Mouse (Mus musculus) midbrain, embryonic 15.5 days (tissue): ENCODE measurements around the gene Tmem30a. TPM values are rescaled to one million over a fixed set of nuclear protein-coding genes. Genes with fewer than 3 reads are reported as not detected.

ENCODE experiments used
- ATAC-seq: fragments of 200-750 bp; cut with Nextera tagmentation; replicated peaks from 2 replicates; pipeline ENCODE4 v1.8.0; 2017; ENCODE audit warnings: moderate TSS enrichment
- H3K27ac ChIP-seq: fragments of 300-500 bp; sonication (generic); 2 replicates; pipeline ENCODE4 v1.5.1; 2015; ENCODE audit warnings: mild to moderate bottlenecking, inconsistent platforms
- H3K27me3 ChIP-seq: fragments of 300-500 bp; sonication (generic); replicated peaks from 2 replicates; pipeline ENCODE4 v1.6.1; 2015; ENCODE audit warnings: inconsistent platforms
- H3K36me3 ChIP-seq: fragments of 300-500 bp; sonication (generic); replicated peaks from 2 replicates; pipeline ENCODE4 v1.6.1; 2015; ENCODE audit warnings: inconsistent platforms
- H3K4me1 ChIP-seq: fragments of 300-500 bp; sonication (generic); 2 replicates; pipeline ENCODE4 v1.6.1; 2015; ENCODE audit warnings: inconsistent platforms
- H3K4me2 ChIP-seq: fragments of 300-500 bp; sonication (generic); 2 replicates; pipeline ENCODE4 v1.6.1; 2015; ENCODE audit warnings: inconsistent platforms, mild to moderate bottlenecking, moderate library complexity
- H3K4me3 ChIP-seq: fragments of 300-500 bp; sonication (generic); 2 replicates; pipeline ENCODE4 v1.5.1; 2015; ENCODE audit warnings: mild to moderate bottlenecking, inconsistent platforms
- H3K9ac ChIP-seq: fragments of 300-500 bp; sonication (generic); 2 replicates; pipeline ENCODE4 v1.6.1; 2015; ENCODE audit warnings: mild to moderate bottlenecking, inconsistent platforms
- H3K9me3 ChIP-seq: fragments of 300-500 bp; sonication (generic); 2 replicates; pipeline ENCODE4 v1.6.1; 2016; ENCODE audit warnings: inconsistent platforms
- WGBS: fragments of 180-500 bp; shearing (Covaris S2); methylation state at CpG from one replicate; pipeline ENCODE4 v1.1.7; 2015; ENCODE audit warnings: mixed read lengths; 5-methylcytosine and 5-hydroxymethylcytosine counted together
- polyA plus RNA-seq: library from polyadenylated mRNA; unstranded; fragments of >200 nt; fragmentation: Nextera tagmentation; extraction: Ambion mirVana; gene quantifications from 2 replicates; pipeline ENCODE4 v1.2.1, GENCODE M21; 2015

The Tmem30a gene
- polyA plus RNA-seq, 1 experiment from 2014 or later: 114 TPM

GRCm38 (mm10) chr9:79723090-79723489 lies 70.2 kb downstream of the Tmem30a start:
- H3K9ac ChIP-seq: no peak overlapping the region
- no peak overlapping the region for H3K4me2 ChIP-seq
- ATAC-seq: no peak
- H3K4me1 ChIP-seq: peaks cover 24% of the 10 kb centered on the region
- peaks cover 22% of the 10 kb centered on the region for H3K27me3 ChIP-seq
- H3K27ac ChIP-seq: no peak overlapping the region
- 35% methylated on average over 5 of the region's 5 CpGs for whole genome bisulfite sequencing
- H3K36me3 ChIP-seq: no peaks in the 10 kb centered on the region
- H3K4me3 ChIP-seq: no peak overlapping the region
- H3K9me3 ChIP-seq: no peaks in the 10 kb centered on the region

- H3K27me3 ChIP-seq: peaks cover 31% of the 10 kb centered on the region
- H3K9me3 ChIP-seq: no peaks in the 10 kb centered on the region
- no peaks in the 10 kb centered on the region for H3K36me3 ChIP-seq
- no peak overlapping the region for H3K9ac ChIP-seq
- peak; percentile 37 for ATAC-seq
- H3K27ac ChIP-seq: no peak overlapping the region
- WGBS: 9% methylated on average over 9 of the region's 9 CpGs
- H3K4me1 ChIP-seq: peaks cover 41% of the 10 kb centered on the region
- H3K4me3 ChIP-seq: peak overlapping the region; percentile 9; the same call in 1 of the 2 replicates
- peak overlapping the region; percentile 41 for H3K4me2 ChIP-seq
These were observed 72.3 kb downstream of the Tmem30a start for GRCm38 (mm10) chr9:79721056-79721455.

GRCm38 (mm10) chr9:79720143-79720542 lies 73.2 kb downstream of the Tmem30a start:
- no peak for ATAC-seq
- Histone ChIP-seq H3K27me3 (peaks cover 31% of the 10 kb centered on the region), H3K27ac (no peak overlapping the region), H3K36me3 (no peaks in the 10 kb centered on the region), H3K9me3 (no peaks in the 10 kb centered on the region), H3K4me1 (peaks cover 44% of the 10 kb centered on the region), H3K9ac (no peak overlapping the region), H3K4me2 (peak overlapping the region; percentile 95; the same call in 1 of the 2 replicates), H3K4me3 (peak overlapping the region; percentile 54; the same call in 1 of the 2 replicates)
- WGBS: 28% methylated on average over 9 of the region's 9 CpGs

GRCm38 (mm10) chr9:79719451-79719850 lies 73.9 kb downstream of the Tmem30a start:
- no peaks in the 10 kb centered on the region for H3K9me3 ChIP-seq
- H3K27me3 ChIP-seq: peaks cover 31% of the 10 kb centered on the region
- WGBS: 2% methylated on average over 28 of the region's 28 CpGs
- peak overlapping the region; percentile 54 for H3K4me3 ChIP-seq
- H3K4me2 ChIP-seq: peak overlapping the region; percentile 95
- H3K27ac ChIP-seq: no peak overlapping the region
- ATAC-seq: no peak
- H3K36me3 ChIP-seq: no peaks in the 10 kb centered on the region
- no peak overlapping the region for H3K9ac ChIP-seq
- peaks cover 50% of the 10 kb centered on the region for H3K4me1 ChIP-seq

Other genes starting within 250 kb of the Tmem30a start
- 4.8 and 5.6 TPM in 2 replicates for gene Col12a1, start 74.7 kb downstream of the Tmem30a start, polyA plus RNA-seq
- 735 and 766 TPM in 2 replicates for gene Cox7a2, start 33.6 kb downstream of the Tmem30a start, polyA plus RNA-seq
- gene Filip1, start 219.3 kb upstream of the Tmem30a start, polyA plus RNA-seq: 3.2 and 3.6 TPM in 2 replicates